ENCODE assay signal across 26 mouse cellular contexts in genomic region chr3:116342251-116342650, GRCm38 (mm10).
"Had no signal": no experiment of that assay in that cellular context is flagged by ENCODE, and none has a peak within 500 bp of the region (broad histone marks: within the 10 kb centered on the region; RNA-seq: fewer than 3 reads in every experiment).

No protein-coding gene starts in this region.

- H3K27me3 ChIP-seq: heart, embryonic 13.5 days; heart, embryonic 15.5 days; hindbrain, embryonic 12.5 days; intestine, embryonic 15.5 days; limb, embryonic 13.5 days; limb, embryonic 15.5 days; liver, embryonic 12.5 days had no signal

- H3K4me1 ChIP-seq: heart, embryonic 15.5 days; intestine, embryonic 15.5 days had no signal

- H3K36me3 ChIP-seq: heart, embryonic 15.5 days; intestine, embryonic 15.5 days; liver, embryonic 12.5 days had no signal

- H3K9me3 ChIP-seq: heart, embryonic 13.5 days; heart, embryonic 15.5 days; hindbrain, embryonic 10.5 days; hindbrain, embryonic 12.5 days; intestine, embryonic 15.5 days; limb, embryonic 13.5 days; limb, embryonic 15.5 days; liver, embryonic 12.5 days had no signal

- ATAC-seq: hindbrain, embryonic 16.5 days; inflammation-experienced regulatory T-cells, adult 6 months; intestine, embryonic 15.5 days; intestine, postnatal 0 days; liver, embryonic 12.5 days had no signal

- H3K27ac ChIP-seq: heart, adult 2 months; heart, embryonic 13.5 days; heart, embryonic 15.5 days; hindbrain, embryonic 10.5 days; hindbrain, embryonic 12.5 days; hindbrain, embryonic 14.5 days; intestine, embryonic 15.5 days; layer of hippocampus, adult 2 months; limb, embryonic 13.5 days; limb, embryonic 15.5 days; liver, embryonic 12.5 days; liver, embryonic 14.5 days had no signal

- H3K4me2 ChIP-seq: heart, embryonic 11.5 days; heart, embryonic 13.5 days; heart, embryonic 15.5 days; hindbrain, embryonic 12.5 days; hindbrain, embryonic 14.5 days; intestine, embryonic 15.5 days; limb, embryonic 13.5 days; limb, embryonic 15.5 days; liver, embryonic 12.5 days had no signal

- H3K4me3 ChIP-seq: heart, adult 2 months; heart, embryonic 13.5 days; heart, embryonic 15.5 days; hindbrain, embryonic 10.5 days; hindbrain, embryonic 12.5 days; intestine, embryonic 15.5 days; layer of hippocampus, adult 2 months; limb, embryonic 13.5 days; limb, embryonic 15.5 days; liver, embryonic 12.5 days had no signal

- DNase-seq: gastrocnemius, postnatal 10 days; gastrocnemius, postnatal 25 days; heart, adult 2 months; heart, postnatal 14 days; heart, postnatal 4 days; kidney, adult 18-20 months; kidney, adult 8-10 months; kidney, postnatal 10 days; kidney, postnatal 25 days; kidney, postnatal 4 days; left cerebral cortex, postnatal 4 days had no signal

- H3K9ac ChIP-seq: heart, embryonic 13.5 days; heart, embryonic 15.5 days; hindbrain, embryonic 12.5 days; hindbrain, embryonic 14.5 days; intestine, embryonic 15.5 days; limb, embryonic 13.5 days; limb, embryonic 15.5 days; liver, embryonic 12.5 days; liver, embryonic 14.5 days had no signal
